Mouse (Mus musculus): ENCODE results near the gene Srpk1. TPM values are rescaled to one million over a fixed set of nuclear protein-coding genes. Genes with fewer than 3 reads are reported as not detected.
A peak's percentile ranks its signal among the peaks of the same experiment; 100 is the strongest.
"Not testable (repeated sequence)": the region's sequence is repeated elsewhere in the genome, so short reads cannot be mapped to it uniquely, and the experiment has no call there.

The Srpk1 gene
- total RNA-seq, 2 experiments from 2014 or later = 111 to 127 TPM

DNA sequence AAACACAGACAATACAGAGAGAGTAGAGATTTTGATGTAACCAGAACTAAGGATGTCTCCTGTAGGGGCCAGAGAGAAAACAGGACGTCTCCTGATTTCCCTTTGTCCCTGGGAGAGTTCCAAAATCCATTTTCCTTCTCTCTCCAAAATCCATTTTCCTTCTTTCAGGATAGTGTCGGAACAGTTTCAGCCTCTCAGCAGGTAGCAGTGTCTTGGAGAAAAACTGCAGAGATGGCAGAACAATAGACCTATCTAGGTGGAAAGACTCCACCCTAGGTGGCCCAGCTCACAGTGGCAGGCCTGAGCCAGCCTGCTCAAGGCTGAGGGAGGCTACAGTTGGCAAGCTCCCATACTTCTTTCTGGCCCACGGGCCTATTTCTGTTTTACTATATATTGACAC, 55.0 kb downstream of the Srpk1 start:
- no peak for DNase-seq (ENCODE audit: extremely low spot score in 1 of 2, low spot score in 2 of 2)
- intact Hi-C loops (cut with DNase I) = no loop called here

DNA sequence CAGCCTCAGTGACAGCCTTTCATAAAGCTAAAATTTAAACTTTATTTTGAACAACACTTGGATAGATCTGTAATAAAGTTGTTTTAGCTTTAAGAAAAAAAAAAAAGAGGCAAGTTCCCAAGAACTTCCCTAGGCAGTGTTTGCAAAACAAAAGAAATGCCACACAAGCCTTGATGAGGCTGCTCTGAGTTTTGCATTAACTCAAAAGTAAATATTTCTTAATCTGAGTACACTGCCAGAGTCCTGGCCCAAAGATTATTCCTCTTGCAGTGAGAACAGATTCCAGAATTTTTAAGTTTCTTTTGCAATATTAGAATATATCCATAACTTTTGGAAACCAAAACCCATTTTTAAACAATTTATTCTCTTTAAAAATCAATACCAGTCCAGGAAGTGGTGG, 57.3 kb downstream of the Srpk1 start:
- intact Hi-C loops (cut with DNase I) = no loop called here
- DNase-seq (ENCODE audit: extremely low spot score in 1 of 2, low spot score in 2 of 2) = no peak

DNA sequence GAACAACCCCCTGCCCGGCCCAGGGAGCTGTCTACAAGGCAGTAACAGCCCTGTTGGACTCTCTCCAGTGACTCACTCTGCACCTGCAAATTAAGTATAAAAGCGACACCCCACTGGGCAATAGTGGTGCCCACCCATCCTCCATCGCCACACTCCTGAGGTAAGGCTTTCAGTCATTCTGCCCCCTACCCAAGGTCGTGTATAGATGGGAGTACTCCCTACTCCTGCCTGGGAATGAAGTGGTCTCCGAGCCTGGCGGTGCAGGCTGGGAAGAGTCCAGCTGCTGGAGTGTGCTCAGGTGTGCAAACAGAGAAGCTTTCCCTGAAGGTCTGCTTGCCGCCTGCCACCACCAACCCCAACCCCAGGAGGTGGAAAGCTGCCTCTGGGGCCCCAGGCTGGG, 60.9 kb downstream of the Srpk1 start:
- intact Hi-C loops (cut with DNase I) = no loop called here
- DNase-seq (ENCODE audit: extremely low spot score in 1 of 2, low spot score in 2 of 2) = no peak

DNA sequence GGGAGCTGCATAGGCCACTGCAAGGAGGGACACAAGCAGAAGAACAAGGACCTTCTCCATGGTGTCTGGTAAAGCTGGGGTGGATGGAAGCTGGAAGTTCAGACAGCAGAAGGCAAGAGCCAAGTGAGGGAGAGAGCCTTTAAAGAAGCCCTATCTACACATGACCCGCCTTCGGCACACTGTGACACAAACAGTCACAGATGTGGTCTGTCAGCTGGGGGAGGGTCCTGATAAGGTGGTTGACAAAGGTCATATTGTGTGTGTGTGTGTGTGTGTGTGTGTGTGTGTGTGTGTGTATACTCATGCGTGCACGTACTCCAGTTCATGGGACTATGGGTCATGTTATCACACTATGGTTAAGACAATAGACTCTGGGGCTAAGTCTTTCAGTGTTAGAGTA, 61.9 kb downstream of the Srpk1 start, which contains the start of gene Clps:
TSS of gene Clps (minus strand) at position 169 of the 400 bp plus-strand sequence.
- intact Hi-C loops (cut with DNase I) = no loop called here
- no peak for DNase-seq (ENCODE audit: extremely low spot score in 1 of 2, low spot score in 2 of 2)

DNA sequence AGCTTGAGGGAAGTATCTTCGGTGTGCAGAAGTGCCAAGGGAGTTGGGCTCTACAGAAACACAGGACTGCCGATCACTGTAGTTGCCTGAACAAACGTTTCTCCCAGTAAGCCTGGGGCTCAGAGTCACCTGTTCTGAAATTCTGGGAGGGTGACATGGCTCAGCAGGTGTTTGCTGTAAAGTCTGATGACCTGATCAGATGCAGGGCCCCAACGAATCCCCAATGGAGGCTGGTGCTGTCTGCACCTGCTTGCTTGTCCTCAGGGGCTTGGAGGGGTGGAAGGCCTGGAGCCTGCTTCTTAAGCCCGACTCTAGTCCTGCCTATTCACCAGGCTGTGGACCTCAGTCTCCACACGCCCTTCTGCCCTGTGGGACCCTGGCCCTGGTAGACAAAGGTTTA, 64.7 kb downstream of the Srpk1 start:
- no peak for DNase-seq (ENCODE audit: extremely low spot score in 1 of 2, low spot score in 2 of 2)

DNA sequence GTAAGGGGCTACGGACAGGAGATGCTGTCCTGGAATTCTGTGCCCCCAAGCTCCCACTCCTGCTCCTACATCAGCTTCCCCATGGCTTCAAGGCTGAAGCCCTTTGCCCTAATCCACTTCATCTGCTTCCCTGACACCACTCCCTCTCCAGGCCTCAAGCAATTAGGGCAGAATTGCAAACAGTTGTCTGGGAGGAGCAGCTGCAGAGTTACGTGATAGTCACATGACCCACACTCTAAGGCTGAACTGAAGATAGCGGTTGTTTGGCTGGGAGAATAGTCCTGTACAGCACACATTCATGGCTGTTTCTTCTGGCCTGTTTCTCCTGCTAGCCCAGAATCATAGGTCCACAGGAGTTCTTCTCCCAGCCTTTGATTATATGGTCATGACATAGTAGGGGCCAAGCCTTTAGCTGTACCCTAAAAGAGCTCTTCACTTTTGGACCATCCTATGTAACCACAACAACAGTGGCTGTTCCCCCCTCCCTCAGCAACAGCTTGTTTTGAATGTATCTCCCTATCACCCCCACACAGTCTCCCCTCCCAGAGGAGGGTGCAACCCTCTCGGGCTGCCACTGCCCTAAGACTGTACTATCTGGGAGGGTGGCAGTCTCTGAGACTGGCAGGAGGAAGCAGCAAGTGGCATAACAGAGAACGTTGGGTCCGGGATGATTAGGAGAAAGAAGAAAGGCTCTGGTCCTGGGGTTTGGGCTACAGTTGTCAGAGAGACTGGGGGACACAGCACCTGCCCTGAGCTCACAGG, 65.7 kb downstream of the Srpk1 start:
- no peak for DNase-seq (ENCODE audit: extremely low spot score in 1 of 2, low spot score in 2 of 2)
- intact Hi-C loops (cut with DNase I) = no loop called here

More for the DNA sequence above, 64.7 kb downstream of the Srpk1 start:
- intact Hi-C loops (cut with DNase I) = no loop called here

DNA sequence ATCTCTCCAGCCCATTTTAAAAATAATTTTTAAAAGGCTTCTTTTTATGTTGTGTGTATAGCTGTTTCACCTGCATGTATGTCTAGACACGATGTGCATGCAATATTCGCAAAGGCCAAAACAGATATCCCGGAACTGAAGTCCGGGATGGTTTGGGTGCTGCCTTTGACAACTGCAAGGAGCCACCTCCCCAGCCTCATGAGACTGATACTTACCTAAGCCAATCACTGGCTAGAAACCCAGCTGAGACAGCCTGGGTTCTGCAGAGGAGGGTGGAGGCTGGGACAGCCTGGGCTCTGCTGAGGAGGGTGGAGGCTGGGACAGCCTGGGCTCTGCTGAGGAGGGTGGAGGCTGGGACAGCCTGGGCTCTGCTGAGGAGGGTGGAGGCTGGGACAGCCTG, 68.5 kb downstream of the Srpk1 start:
- DNase-seq (ENCODE audit: extremely low spot score in 1 of 2, low spot score in 2 of 2); intact Hi-C loops (cut with DNase I): not testable (repeated sequence)

DNA sequence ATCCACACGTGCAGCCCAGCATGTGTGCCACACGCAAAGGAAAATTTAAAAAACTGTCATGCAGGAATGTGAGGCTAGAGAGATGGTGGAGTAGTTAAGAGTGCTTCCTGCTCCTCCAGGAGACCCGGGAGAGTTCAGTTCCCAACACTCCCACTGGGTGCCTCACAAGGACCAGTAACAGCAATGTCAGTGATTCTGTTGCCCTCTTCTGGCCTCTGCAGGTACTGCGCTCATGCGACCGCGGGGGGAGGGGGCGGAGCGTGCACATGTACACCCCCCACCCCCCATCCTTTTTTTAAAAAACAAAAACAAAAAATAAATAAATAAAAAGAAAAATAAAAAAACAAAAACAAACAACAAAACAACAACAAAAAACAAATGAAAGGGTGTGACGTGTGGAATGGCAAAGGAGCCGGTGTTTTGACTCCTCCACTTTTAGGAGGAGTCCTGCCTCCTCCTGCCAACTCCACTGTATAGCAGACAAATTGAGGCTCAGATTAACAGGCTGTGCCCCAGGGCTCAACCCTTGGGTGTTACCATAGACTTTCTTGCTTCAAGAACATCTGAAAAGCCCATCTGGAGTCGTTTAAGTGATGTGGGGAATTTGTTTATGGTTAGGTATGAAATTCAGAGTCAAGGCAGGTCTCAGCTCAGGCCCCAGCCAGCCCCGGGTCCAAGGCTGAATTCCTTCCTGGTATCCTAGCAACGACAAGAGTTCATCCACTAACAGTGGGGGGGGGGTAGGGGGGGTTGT, 69.3 kb downstream of the Srpk1 start:
- peak; percentile 24 to 78 for DNase-seq (ENCODE audit: extremely low spot score in 1 of 2, low spot score in 2 of 2)
- intact Hi-C loops (cut with DNase I) = no loop called here

DNA sequence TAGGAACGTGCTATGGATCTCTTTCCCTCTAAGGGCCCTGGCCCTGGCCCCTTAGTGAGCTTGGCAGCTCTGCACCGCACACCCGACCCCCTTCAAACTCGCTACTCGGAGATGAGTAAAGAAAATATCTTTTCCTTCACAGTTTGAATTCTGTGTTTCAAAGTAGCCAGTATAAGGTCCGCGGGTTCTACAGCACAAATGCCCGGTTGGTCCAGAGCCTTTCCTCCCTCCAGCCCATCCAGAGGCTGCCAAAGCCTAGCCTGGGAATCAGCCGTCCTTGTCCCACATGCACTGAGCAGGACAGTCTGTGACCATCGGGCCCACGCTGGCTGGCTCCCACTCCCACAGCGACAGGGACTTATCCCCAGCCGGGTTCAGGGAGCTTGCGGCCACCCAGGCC, 73.4 kb downstream of the Srpk1 start, which contains the start of gene Clpsl2:
TSS of gene Clpsl2 (plus strand) at position 301 of the 400 bp plus-strand sequence.
- intact Hi-C loops (cut with DNase I) = no loop called here
- DNase-seq (ENCODE audit: extremely low spot score in 1 of 2, low spot score in 2 of 2) = no peak

DNA sequence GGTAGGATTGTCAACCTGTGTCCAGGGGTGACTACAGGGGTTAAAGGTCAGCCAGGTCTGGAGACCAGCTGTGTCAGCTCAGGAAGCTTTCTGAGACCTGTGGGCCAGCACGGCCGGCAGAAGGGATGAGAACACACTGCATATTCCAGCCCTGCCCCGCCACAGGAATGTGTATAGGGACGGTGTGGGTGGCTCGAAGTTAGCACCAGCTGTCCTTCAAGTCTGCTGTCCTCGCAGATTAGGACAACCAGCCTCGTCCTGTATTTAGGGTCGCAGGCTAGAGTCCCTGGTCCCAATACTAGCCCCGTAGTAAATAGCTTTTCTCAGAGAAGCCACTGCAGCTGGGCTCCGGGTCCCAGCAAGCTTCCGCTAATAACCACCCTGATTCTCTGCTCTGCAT, 74.0 kb downstream of the Srpk1 start:
- no peak for DNase-seq (ENCODE audit: extremely low spot score in 1 of 2, low spot score in 2 of 2)

DNA sequence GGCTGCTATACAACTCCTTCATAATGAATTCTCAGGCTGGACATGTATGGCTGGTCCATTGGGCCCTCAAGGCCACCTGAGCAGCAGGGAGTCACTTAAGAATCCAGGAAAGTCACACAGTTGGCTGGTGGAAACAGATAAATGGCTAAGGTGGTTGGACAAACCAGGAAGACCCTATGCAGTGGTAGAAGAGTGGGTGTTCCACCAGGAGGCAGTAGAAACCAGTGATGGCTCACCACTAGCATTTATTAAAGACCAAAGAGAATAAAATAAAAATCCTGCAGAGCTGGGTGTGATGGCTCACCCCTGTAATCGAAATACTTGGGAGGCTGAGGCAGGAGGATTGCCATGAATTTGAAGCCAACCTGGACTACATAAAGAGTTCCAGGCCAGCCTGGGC, 75.6 kb downstream of the Srpk1 start:
- intact Hi-C loops (cut with DNase I) = no loop called here
- no peak for DNase-seq (ENCODE audit: extremely low spot score in 1 of 2, low spot score in 2 of 2)

More for the DNA sequence above, 74.0 kb downstream of the Srpk1 start:
- intact Hi-C loops (cut with DNase I) = no loop called here

DNA sequence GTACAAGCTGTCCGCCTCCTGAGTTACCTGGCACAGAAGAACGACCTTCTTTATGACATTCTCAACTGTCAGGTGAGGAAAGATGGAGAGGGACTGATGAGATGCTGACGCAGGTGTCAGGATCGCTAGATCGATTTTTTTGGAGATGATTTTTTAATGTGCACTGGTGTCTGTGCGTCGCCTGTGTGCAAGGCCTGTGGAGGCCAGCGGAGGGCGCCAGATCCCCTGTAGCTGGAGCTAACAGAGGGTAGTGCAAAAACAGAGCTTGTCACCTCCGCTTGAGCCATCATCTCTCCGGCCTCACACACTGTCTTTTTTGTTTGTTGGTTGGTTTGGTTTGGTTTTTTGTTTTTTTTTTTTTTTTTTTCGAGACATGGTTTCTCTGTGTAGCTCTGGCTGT, 84.6 kb downstream of the Srpk1 start:
- intact Hi-C loops (cut with DNase I) = no loop called here
- no peak for DNase-seq (ENCODE audit: extremely low spot score in 1 of 2, low spot score in 2 of 2)

Small RNA genes within 50 kb of the gene (microRNA-seq; reads per million reads assigned to microRNA genes)
- gene Mir6969 = not detected

Other genes with a start within 250 kb of the Srpk1 start
- 10 to 100 TPM; 26.8 to 50.6 TPM for gene Fkbp5, start 105.2 kb downstream of the Srpk1 start, total RNA-seq (2021)
- not detected for gene Armc12, start 91.9 kb downstream of the Srpk1 start, total RNA-seq (2021)
- not detected for gene Clpsl2, start 73.3 kb downstream of the Srpk1 start, total RNA-seq (2021)
- gene Clps, start 61.9 kb downstream of the Srpk1 start, total RNA-seq (2021) = not detected
- gene Lhfpl5, start 47.1 kb downstream of the Srpk1 start, total RNA-seq (2021) = 1 to 10 TPM; 4.3 to 5.1 TPM
- gene Slc26a8, start 67.5 kb upstream of the Srpk1 start, total RNA-seq (2021) = 10 to 100 TPM in 1 of 2 experiments, 1 to 10 TPM in 1; 7.7 to 10.6 TPM
- gene Mapk14, start 68.6 kb upstream of the Srpk1 start, total RNA-seq (2021) = 10 to 100 TPM; 58.7 to 64.6 TPM
- gene AC170998.1, start 103.4 kb upstream of the Srpk1 start, total RNA-seq (2021) = 1 to 10 TPM; 2.9 to 4.4 TPM
- gene Mapk13, start 146.6 kb upstream of the Srpk1 start, total RNA-seq (2021) = under 1 TPM; 0.66 to 0.75 TPM
- gene Brpf3, start 178.4 kb upstream of the Srpk1 start, total RNA-seq (2021) = 10 to 100 TPM; 44.5 to 55.7 TPM
- gene Pnpla1, start 235.7 kb upstream of the Srpk1 start, total RNA-seq (2021) = under 1 TPM; 0.53 to 0.60 TPM